Mouse (Mus musculus) CH12.LX (cell line): ENCODE data around the gene Skp2. TPM values are rescaled to one million over a fixed set of nuclear protein-coding genes. Genes with fewer than 3 reads are reported as not detected.

Experiments
- DNase-seq: peaks from one replicate; pipeline ENCODE4 v3.0.0-alpha.2; 2013; ENCODE audit errors: extremely low read depth
- H3K27ac ChIP-seq: 2 replicates; pipeline ENCODE4 v1.5.1; 2012; ENCODE audit warnings: low read depth, mild to moderate bottlenecking, control low read depth, moderate library complexity; ENCODE audit not compliant: insufficient read depth
- H3K27me3 ChIP-seq: replicated peaks from 2 replicates; pipeline ENCODE3; 2012; ENCODE audit warnings: inconsistent platforms
- H3K36me3 ChIP-seq, 2 experiments: replicated peaks in 1 of 2; 2 replicates each; pipeline versions ENCODE3 to v1.6.1; 2012; ENCODE audit warnings: inconsistent platforms in 1 of 2, low read length in 1 of 2, mild to moderate bottlenecking in 1 of 2, mixed read lengths in 1 of 2, moderate library complexity in 1 of 2; ENCODE audit not compliant: control insufficient read depth in 1 of 2, insufficient read depth in 1 of 2
- H3K4me1 ChIP-seq, 2 experiments: 2 replicates each; pipeline ENCODE4 v1.6.1; 2012; ENCODE audit warnings: inconsistent platforms in 1 of 2, moderate library complexity in 1 of 2; ENCODE audit not compliant: insufficient read depth in 2 of 2, control insufficient read depth in 1 of 2
- H3K4me2 ChIP-seq: 2 replicates; pipeline ENCODE4 v1.6.1; 2012; ENCODE audit warnings: low read depth, mild to moderate bottlenecking, control low read depth; ENCODE audit not compliant: poor library complexity, insufficient read depth, severe bottlenecking
- H3K4me3 ChIP-seq, 3 experiments: fragments of 150-350 bp in 1 of 3; sonication (generic) in 1 of 3; replicated peaks in 1 of 3; 2 replicates each; pipeline versions ENCODE3 to v1.5.1; 2011 to 2012; ENCODE audit warnings: low read depth in 2 of 3, low read length in 2 of 3, mild to moderate bottlenecking in 2 of 3, moderate library complexity in 2 of 3, control low read depth in 1 of 3, improper control_type of control experiment in 1 of 3, inconsistent platforms in 1 of 3, mixed read lengths in 1 of 3; ENCODE audit not compliant: poor library complexity in 1 of 3
- H3K79me2 ChIP-seq: replicated peaks from 2 replicates; pipeline ENCODE4 v1.6.1; 2012; ENCODE audit warnings: mild to moderate bottlenecking, moderate library complexity; ENCODE audit not compliant: control insufficient read depth, poor library complexity, insufficient read depth, severe bottlenecking; ENCODE audit errors: extremely low read depth
- H3K9ac ChIP-seq: 2 replicates; pipeline ENCODE4 v1.6.1; 2012; ENCODE audit warnings: low read depth, mild to moderate bottlenecking, control low read depth, moderate library complexity; ENCODE audit not compliant: insufficient read depth
- H3K9me3 ChIP-seq: replicated peaks from 2 replicates; pipeline ENCODE3; 2012; ENCODE audit warnings: low read length, inconsistent platforms, mixed read lengths
- CHD1 ChIP-seq: IDR thresholded peaks from 2 replicates; pipeline ENCODE4 v1.6.1; 2012; ENCODE audit warnings: low read depth, low read length, improper control_type of control experiment, inconsistent platforms
- CTCF ChIP-seq, 2 experiments: IDR thresholded peaks in 1 of 2; conservative IDR thresholded peaks in 1 of 2; 2 replicates each; pipeline ENCODE4 v1.5.1; 2011 to 2012; ENCODE audit warnings: low read depth in 2 of 2, low read length in 2 of 2, improper control_type of control experiment in 1 of 2, inconsistent platforms in 1 of 2, mild to moderate bottlenecking in 1 of 2, moderate library complexity in 1 of 2
- EP300 ChIP-seq: IDR thresholded peaks from 2 replicates; pipeline ENCODE4 v1.6.1; 2011; ENCODE audit warnings: low read length, improper control_type of control experiment
- GABPA ChIP-seq: IDR thresholded peaks from 2 replicates; pipeline ENCODE4 v1.6.1; 2012; ENCODE audit warnings: low read depth, low read length, improper control_type of control experiment, inconsistent platforms; ENCODE audit not compliant: insufficient replicate concordance
- HCFC1 ChIP-seq: IDR thresholded peaks from 2 replicates; pipeline ENCODE4 v1.6.1; 2012; ENCODE audit warnings: low read depth, mild to moderate bottlenecking, inconsistent platforms, low read length, improper control_type of control experiment
- JUN ChIP-seq: IDR thresholded peaks from 2 replicates; pipeline ENCODE4 v1.6.1; 2011; ENCODE audit warnings: low read depth, mild to moderate bottlenecking, low read length, improper control_type of control experiment, moderate library complexity; ENCODE audit not compliant: insufficient read depth
- MAZ ChIP-seq: IDR thresholded peaks from 2 replicates; pipeline ENCODE4 v1.6.1; 2012; ENCODE audit warnings: low read depth, mild to moderate bottlenecking, inconsistent platforms, low read length, improper control_type of control experiment, moderate library complexity
- MEF2A ChIP-seq: IDR thresholded peaks from 2 replicates; pipeline ENCODE4 v1.6.1; 2014; ENCODE audit warnings: low read depth, mild to moderate bottlenecking, inconsistent platforms, low read length, improper control_type of control experiment, borderline replicate concordance
- NRF1 ChIP-seq: IDR thresholded peaks from 2 replicates; pipeline ENCODE4 v1.6.1; 2014; ENCODE audit warnings: low read depth, mild to moderate bottlenecking, inconsistent platforms, low read length, improper control_type of control experiment, moderate library complexity
- POLR2A ChIP-seq: IDR thresholded peaks from 2 replicates; pipeline ENCODE4 v1.6.1; 2011; ENCODE audit warnings: low read depth, mild to moderate bottlenecking, improper control_type of control experiment, low read length
- RAD21 ChIP-seq: IDR thresholded peaks from 2 replicates; pipeline ENCODE4 v1.6.1; 2011; ENCODE audit warnings: low read depth, mild to moderate bottlenecking, low read length, improper control_type of control experiment, moderate library complexity
- RCOR1 ChIP-seq: conservative IDR thresholded peaks from 2 replicates; pipeline ENCODE4 v1.6.1; 2012; ENCODE audit warnings: low read depth, mild to moderate bottlenecking, inconsistent platforms, low read length, improper control_type of control experiment
- SIN3A ChIP-seq: IDR thresholded peaks from 2 replicates; pipeline ENCODE4 v1.6.1; 2012; ENCODE audit warnings: low read length, improper control_type of control experiment, inconsistent platforms
- TBP ChIP-seq: conservative IDR thresholded peaks from 2 replicates; pipeline ENCODE4 v1.6.1; 2011; ENCODE audit warnings: low read depth, low read length, improper control_type of control experiment
- ZC3H11A ChIP-seq: IDR thresholded peaks from 2 replicates; pipeline ENCODE4 v1.6.1; 2012; ENCODE audit warnings: low read depth, mild to moderate bottlenecking, inconsistent platforms, low read length, improper control_type of control experiment
- ZKSCAN1 ChIP-seq: IDR thresholded peaks from 2 replicates; pipeline ENCODE4 v1.6.1; 2012; ENCODE audit warnings: low read depth, inconsistent platforms, low read length, improper control_type of control experiment, borderline replicate concordance
- ZNF384 ChIP-seq: IDR thresholded peaks from 2 replicates; pipeline ENCODE4 v1.6.1; 2012; ENCODE audit warnings: low read depth, low read length, improper control_type of control experiment, inconsistent platforms
- dilution Hi-C: fragments of 300-500 bp; cut with MboI; formaldehyde crosslinking; loops from 2 replicates; pipeline ENCODE4 v1.14.3; 2020; ENCODE audit warnings: low sequenced_read_pairs; ENCODE audit not compliant: extremely low pct_unique_long_range_greater_than_20kb, extremely low pct_ligation_motif_present
- in situ Hi-C: fragments of 300-500 bp; cut with MboI; formaldehyde crosslinking; loops from 3 replicates; pipeline ENCODE4 v1.14.3; 2019; ENCODE audit warnings: low sequenced_read_pairs, low pct_ligation_motif_present, low pct_unique_long_range_greater_than_20kb, mixed read lengths
- polyA plus RNA-seq: library from polyadenylated mRNA; unstranded; fragments of >175 nt; gene quantifications from 2 replicates; pipeline ENCODE4 v1.2.1, GENCODE M21; 2012; ENCODE audit warnings: low read depth; ENCODE audit not compliant: insufficient read length
- total RNA-seq, 2 experiments: library from RNA; depleted of rRNA; stranded (reverse); fragments of 300-350 nt in 1 of 2; fragments of >200 nt in 1 of 2; gene quantifications; 2 replicates each; pipeline ENCODE4 v1.2.3; 2012 to 2014

The Skp2 gene
- total and polyA plus RNA-seq, 3 experiments = 14.1 to 23.2 (median 23.1) TPM

DNA sequence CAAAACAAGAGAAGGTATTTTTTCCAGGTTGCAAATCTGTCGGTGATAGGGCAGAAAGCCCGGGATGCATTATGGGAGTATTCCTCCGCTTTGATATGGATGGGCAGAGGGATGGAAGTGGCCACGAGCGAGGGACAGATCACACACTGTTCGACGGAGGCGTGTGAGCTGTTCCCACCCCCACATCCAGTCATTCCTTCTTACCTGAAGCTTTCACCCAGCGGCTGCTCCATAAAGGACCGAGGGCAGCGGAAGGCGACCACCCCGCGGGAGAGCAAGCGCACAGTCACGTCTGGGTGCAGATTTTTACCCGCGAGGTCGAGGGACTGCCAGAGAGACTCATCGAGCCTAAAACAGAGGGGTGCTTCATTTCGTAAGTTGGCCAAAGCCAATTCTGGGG is 30.4 kb downstream of the Skp2 start:
- no peak for TF ChIP-seq HCFC1
- no peak for TF ChIP-seq JUN
- TF ChIP-seq CHD1 = no peak
- no peak for TF ChIP-seq ZC3H11A
- no peak for TF ChIP-seq RCOR1
- TF ChIP-seq POLR2A = no peak
- TF ChIP-seq ZNF384 = no peak
- no peak for TF ChIP-seq GABPA
- no peak for TF ChIP-seq TBP
- no peak for TF ChIP-seq MAZ
- no peak for TF ChIP-seq ZKSCAN1
- TF ChIP-seq MEF2A = no peak
- no peak for TF ChIP-seq SIN3A
- no peak for TF ChIP-seq EP300
- no peaks in the 10 kb centered on the region for H3K27me3 ChIP-seq
- H3K9ac ChIP-seq = no peak overlapping the region
- no peak overlapping the region for H3K4me3 ChIP-seq
- H3K27ac ChIP-seq = no peak overlapping the region
- no peaks in the 10 kb centered on the region for H3K9me3 ChIP-seq
- H3K79me2 ChIP-seq = no peaks in the 10 kb centered on the region; the same call in 1 of the 2 replicates
- no peaks in the 10 kb centered on the region for H3K4me1 ChIP-seq
- in situ Hi-C loops (no loop called here), dilution Hi-C loops (no loop called here)
- no peak overlapping the region for H3K4me2 ChIP-seq
- no peak for DNase-seq
- H3K36me3 ChIP-seq = peaks cover 63 to 90% of the 10 kb centered on the region in 2 experiments

DNA sequence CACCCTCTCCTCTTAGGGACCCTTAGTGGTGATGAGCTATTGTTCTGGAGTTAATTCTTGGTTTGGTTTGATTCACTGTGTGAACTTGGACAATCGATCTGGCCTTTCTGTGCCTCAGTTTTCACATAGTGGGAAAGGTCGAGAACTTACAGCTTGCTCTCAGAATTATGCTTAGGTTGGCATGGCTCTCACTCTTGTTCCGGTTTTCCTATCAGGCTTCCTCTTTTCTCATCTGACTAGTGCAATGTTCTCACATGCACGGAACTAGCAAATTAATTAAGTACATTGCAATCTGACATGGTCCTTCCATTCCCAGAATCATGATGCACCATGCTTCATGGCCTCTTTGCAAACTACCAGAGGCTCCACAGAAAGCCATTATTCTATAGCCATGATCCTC is 32.2 kb downstream of the Skp2 start:
- no peak overlapping the region for H3K4me2 ChIP-seq
- dilution Hi-C loops (no loop called here), in situ Hi-C loops (no loop called here)
- no peak for TF ChIP-seq MEF2A
- TF ChIP-seq NRF1 = no peak
- TF ChIP-seq RAD21 = no peak
- TF ChIP-seq SIN3A = no peak
- no peak for TF ChIP-seq CTCF (conservative IDR thresholded peaks at IDR 0.05 in 1 of 2, IDR thresholded peaks at IDR 0.05 in 1 of 2; ENCODE audit: low read depth in 2 of 2, low read length in 2 of 2)
- no peaks in the 10 kb centered on the region; the same call in 1 of the 2 replicates for H3K79me2 ChIP-seq
- no peaks in the 10 kb centered on the region for H3K9me3 ChIP-seq
- H3K27ac ChIP-seq = no peak overlapping the region
- no peak overlapping the region for H3K4me3 ChIP-seq
- no peaks in the 10 kb centered on the region for H3K27me3 ChIP-seq
- no peaks in the 10 kb centered on the region for H3K4me1 ChIP-seq
- H3K9ac ChIP-seq = no peak overlapping the region
- H3K36me3 ChIP-seq = peaks cover 60 to 92% of the 10 kb centered on the region in 2 experiments
- DNase-seq = no peak
